Mouse (Mus musculus) brain, embryonic 14.5 days (tissue): Measurements from ENCODE around the gene Arhgap19. TPM values are rescaled to one million over a fixed set of nuclear protein-coding genes. Genes with fewer than 3 reads are reported as not detected.

ENCODE experiments used
- DNase-seq: peaks from one replicate; pipeline ENCODE4 v3.0.0-alpha.2; 2011; ENCODE audit warnings: low read depth
- CTCF ChIP-seq: fragments of 200-500 bp; IDR thresholded peaks from 2 replicates; pipeline ENCODE4 v1.5.1; 2012; ENCODE audit warnings: inconsistent platforms, mild to moderate bottlenecking, moderate library complexity, borderline replicate concordance; ENCODE audit not compliant: insufficient read depth, insufficient read length; ENCODE audit errors: extremely low read depth
- POLR2A ChIP-seq: fragments of 200-500 bp; IDR thresholded peaks from 2 replicates; pipeline ENCODE4 v1.6.1; 2012; ENCODE audit warnings: mild to moderate bottlenecking, inconsistent platforms, borderline replicate concordance; ENCODE audit not compliant: poor library complexity, insufficient read depth, insufficient read length, severe bottlenecking; ENCODE audit errors: extremely low read depth
- polyA plus RNA-seq: library from polyadenylated mRNA; depleted of rRNA; stranded (reverse); fragments of >200 nt; gene quantifications from 2 replicates; pipeline ENCODE4 v1.2.3, GENCODE M21; 2012

Arhgap19 gene
- polyA plus RNA-seq, 1 experiment: 10.4 TPM

DNA sequence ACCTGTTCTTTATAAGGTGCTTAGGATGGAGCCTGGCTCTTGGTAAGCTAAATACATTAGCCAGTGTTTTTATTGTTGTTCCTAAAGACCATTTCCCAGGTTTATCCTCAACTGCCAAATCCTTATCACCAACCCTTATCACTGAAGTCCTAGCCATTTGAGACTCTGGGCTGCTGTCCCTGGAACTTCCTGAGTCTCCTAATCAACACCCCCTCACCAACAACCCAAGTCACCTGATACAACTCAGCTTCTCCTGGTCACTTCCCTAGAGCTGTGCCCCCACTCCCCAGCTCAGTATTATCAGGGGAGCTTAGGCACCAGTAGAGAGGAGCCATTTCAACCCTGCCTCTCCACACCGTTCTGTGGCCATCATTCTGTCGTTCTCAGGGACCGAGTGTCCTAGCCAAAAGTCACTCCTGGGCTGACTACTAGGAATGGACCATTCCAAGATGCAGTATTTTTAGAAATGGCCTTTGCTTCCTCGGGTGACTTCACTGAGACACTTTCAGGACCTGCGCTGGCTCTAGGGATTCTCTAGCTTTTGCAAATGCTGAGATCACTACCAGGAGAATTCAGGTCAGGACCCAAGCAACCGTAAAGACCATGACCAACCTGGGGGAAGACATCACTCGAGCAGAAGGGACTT is 39.4 kb upstream of the Arhgap19 start:
- no peak for TF ChIP-seq POLR2A
- no peak for TF ChIP-seq CTCF
- no peak for DNase-seq

- no peak for DNase-seq
- TF ChIP-seq POLR2A (no peak), CTCF (no peak)
These were observed 37.8 kb upstream of the Arhgap19 start for GRCm38 (mm10) chr19:41839685-41840084.

GRCm38 (mm10) chr19:41838808-41839207 is 37.0 kb upstream of the Arhgap19 start:
- no peak for TF ChIP-seq POLR2A
- TF ChIP-seq CTCF: no peak
- no peak for DNase-seq

- DNase-seq: no peak
- no peak for TF ChIP-seq POLR2A
- TF ChIP-seq CTCF: no peak
These were observed 36.0 kb upstream of the Arhgap19 start for GRCm38 (mm10) chr19:41837917-41838261.

GRCm38 (mm10) chr19:41837194-41837916 is 35.5 kb upstream of the Arhgap19 start:
- TF ChIP-seq POLR2A (no peak), CTCF (no peak)
- no peak for DNase-seq

GRCm38 (mm10) chr19:41836719-41837118 is 34.9 kb upstream of the Arhgap19 start:
- DNase-seq: no peak
- TF ChIP-seq CTCF (no peak), POLR2A (no peak)

DNA sequence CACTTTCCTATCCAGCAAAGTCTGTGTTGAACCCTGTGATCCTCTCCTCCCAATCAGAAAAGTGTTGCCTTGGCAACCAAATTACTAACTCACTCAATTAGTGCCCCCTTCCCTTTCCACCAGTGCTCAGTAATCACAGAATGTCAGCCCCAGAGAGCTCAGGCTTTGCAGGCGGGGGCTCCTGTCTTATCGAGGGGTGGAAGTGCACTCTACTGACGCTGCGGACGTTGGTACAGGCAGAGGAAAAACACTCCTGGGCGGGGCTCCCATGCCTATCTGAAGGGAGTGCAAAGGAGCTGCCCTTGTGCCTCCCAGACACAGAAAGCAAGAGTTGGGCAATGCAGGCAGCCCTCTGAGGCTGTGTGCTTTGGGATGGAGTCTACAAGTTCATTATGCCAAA is 34.0 kb upstream of the Arhgap19 start:
- DNase-seq: peak; percentile 91
- no peak for TF ChIP-seq POLR2A
- no peak for TF ChIP-seq CTCF

- DNase-seq: no peak
- TF ChIP-seq CTCF: no peak
- no peak for TF ChIP-seq POLR2A
These were observed 33.6 kb upstream of the Arhgap19 start for GRCm38 (mm10) chr19:41835407-41835806.

- peak; percentile 78 for DNase-seq
- no peak for TF ChIP-seq CTCF
- TF ChIP-seq POLR2A: no peak
These were observed 30.8 kb upstream of the Arhgap19 start for GRCm38 (mm10) chr19:41832501-41833201.

GRCm38 (mm10) chr19:41831718-41832391 is 30.0 kb upstream of the Arhgap19 start:
- peak; percentile 33 for DNase-seq
- no peak for TF ChIP-seq CTCF
- no peak for TF ChIP-seq POLR2A

GRCm38 (mm10) chr19:41831101-41831570 is 29.3 kb upstream of the Arhgap19 start:
- TF ChIP-seq CTCF (no peak), POLR2A (no peak)
- peak; percentile 72 for DNase-seq

DNA sequence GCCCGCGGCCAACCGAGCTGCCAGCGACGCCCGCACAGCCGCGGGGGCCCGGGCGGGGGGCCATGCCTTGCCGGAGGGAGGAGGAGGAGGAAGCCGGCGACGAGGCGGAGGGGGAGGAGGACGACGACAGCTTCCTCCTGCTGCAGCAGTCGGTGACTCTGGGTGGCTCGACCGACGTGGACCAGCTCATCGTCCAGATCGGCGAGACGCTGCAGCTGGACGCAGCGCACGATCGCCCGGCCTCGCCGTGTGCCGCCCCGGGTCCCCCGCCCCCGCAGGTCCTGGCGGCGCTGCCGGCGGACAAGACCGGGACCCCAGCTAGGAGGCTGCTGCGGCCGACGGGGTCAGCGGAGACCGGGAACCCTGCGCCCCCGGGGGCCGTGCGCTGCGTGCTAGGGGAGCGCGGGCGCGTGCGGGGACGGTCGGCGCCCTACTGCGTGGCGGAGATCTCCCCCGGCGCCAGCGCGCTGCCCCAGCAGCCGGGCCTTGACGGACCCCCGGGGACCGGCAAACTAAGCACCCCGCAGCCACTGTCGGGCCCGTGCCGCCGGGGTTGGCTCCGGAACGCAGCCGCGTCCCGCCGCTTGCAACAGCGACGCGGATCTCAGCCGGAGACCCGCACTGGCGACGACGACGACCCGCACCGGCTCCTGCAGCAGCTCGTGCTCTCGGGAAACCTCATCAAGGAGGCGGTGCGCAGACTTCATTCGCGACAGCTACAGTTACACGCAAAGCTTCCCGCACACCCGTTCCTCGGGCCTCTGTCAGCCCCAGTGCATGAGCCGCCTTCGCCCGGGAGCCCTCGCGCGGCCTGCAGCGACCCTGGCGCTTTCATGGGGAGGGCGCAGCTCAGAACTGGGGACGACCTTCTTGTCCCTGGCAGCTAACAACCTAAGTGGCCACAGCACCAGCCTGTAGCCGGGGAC is 28.5 kb upstream of the Arhgap19 start:
- peak; percentile 72 for DNase-seq
- no peak for TF ChIP-seq POLR2A
- TF ChIP-seq CTCF: no peak

DNA sequence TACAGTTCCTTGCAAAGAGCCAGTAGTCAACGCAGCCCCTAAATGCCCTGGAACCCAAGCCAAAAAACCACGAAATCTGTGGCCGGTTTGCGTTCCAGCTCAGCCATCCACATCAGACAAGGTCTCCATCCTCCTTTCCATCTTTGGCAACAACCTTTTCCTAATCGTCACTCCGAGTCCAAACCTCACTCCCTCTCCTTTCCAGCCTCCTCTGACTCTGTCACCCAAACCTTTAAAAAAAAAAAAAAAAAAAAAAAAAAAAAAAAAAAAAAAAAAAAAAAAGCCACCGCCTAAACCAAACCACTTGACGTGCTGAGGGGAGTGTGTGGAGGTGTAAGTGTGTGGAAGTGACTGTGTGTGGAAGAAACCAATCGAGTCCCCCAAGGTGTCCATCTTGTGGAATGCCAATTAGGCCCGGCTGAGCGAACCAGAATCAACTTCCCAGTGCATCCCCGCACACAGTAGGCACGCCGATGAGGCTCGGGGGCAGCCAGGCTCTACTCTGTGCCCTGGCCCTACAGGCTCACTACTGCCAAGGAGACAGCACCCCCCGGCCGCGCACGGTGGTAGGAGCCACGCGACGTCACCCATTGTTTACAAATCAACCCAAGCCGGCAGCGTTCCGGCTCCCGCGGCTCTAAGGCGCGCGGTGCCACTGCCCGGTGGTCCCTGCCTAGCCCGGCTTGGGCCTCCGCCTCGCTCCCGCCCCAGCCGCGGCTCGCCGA is 27.7 kb upstream of the Arhgap19 start, which contains the start of gene Frat1:
Frat1 (plus strand) TSS at position 590 of the 725 bp plus-strand sequence.
- peak; percentile 99 for DNase-seq

More for the DNA sequence above, 27.7 kb upstream of the Arhgap19 start, which contains the start of gene Frat1:
- TF ChIP-seq POLR2A: peak; percentile 70
- TF ChIP-seq CTCF: no peak
